Mouse (Mus musculus) CH12.LX (cell line): ENCODE results near the gene Drd1. TPM values are rescaled to one million over a fixed set of nuclear protein-coding genes. Genes with fewer than 3 reads are reported as not detected.

Experiments
- DNase-seq: peaks from one replicate; pipeline ENCODE4 v3.0.0-alpha.2; 2013; ENCODE audit errors: extremely low read depth
- H3K27ac ChIP-seq: 2 replicates; pipeline ENCODE4 v1.5.1; 2012; ENCODE audit warnings: low read depth, mild to moderate bottlenecking, control low read depth, moderate library complexity; ENCODE audit not compliant: insufficient read depth
- H3K27me3 ChIP-seq: replicated peaks from 2 replicates; pipeline ENCODE3; 2012; ENCODE audit warnings: inconsistent platforms
- H3K36me3 ChIP-seq, 2 experiments: replicated peaks in 1 of 2; 2 replicates each; pipeline versions ENCODE3 to v1.6.1; 2012; ENCODE audit warnings: inconsistent platforms in 1 of 2, low read length in 1 of 2, mild to moderate bottlenecking in 1 of 2, mixed read lengths in 1 of 2, moderate library complexity in 1 of 2; ENCODE audit not compliant: control insufficient read depth in 1 of 2, insufficient read depth in 1 of 2
- H3K4me1 ChIP-seq, 2 experiments: 2 replicates each; pipeline ENCODE4 v1.6.1; 2012; ENCODE audit warnings: inconsistent platforms in 1 of 2, moderate library complexity in 1 of 2; ENCODE audit not compliant: insufficient read depth in 2 of 2, control insufficient read depth in 1 of 2
- H3K4me2 ChIP-seq: 2 replicates; pipeline ENCODE4 v1.6.1; 2012; ENCODE audit warnings: low read depth, mild to moderate bottlenecking, control low read depth; ENCODE audit not compliant: poor library complexity, insufficient read depth, severe bottlenecking
- H3K4me3 ChIP-seq, 3 experiments: fragments of 150-350 bp in 1 of 3; sonication (generic) in 1 of 3; replicated peaks in 1 of 3; 2 replicates each; pipeline versions ENCODE3 to v1.5.1; 2011 to 2012; ENCODE audit warnings: low read depth in 2 of 3, low read length in 2 of 3, mild to moderate bottlenecking in 2 of 3, moderate library complexity in 2 of 3, control low read depth in 1 of 3, improper control_type of control experiment in 1 of 3, inconsistent platforms in 1 of 3, mixed read lengths in 1 of 3; ENCODE audit not compliant: poor library complexity in 1 of 3
- H3K79me2 ChIP-seq: replicated peaks from 2 replicates; pipeline ENCODE4 v1.6.1; 2012; ENCODE audit warnings: mild to moderate bottlenecking, moderate library complexity; ENCODE audit not compliant: control insufficient read depth, poor library complexity, insufficient read depth, severe bottlenecking; ENCODE audit errors: extremely low read depth
- H3K9ac ChIP-seq: 2 replicates; pipeline ENCODE4 v1.6.1; 2012; ENCODE audit warnings: low read depth, mild to moderate bottlenecking, control low read depth, moderate library complexity; ENCODE audit not compliant: insufficient read depth
- H3K9me3 ChIP-seq: replicated peaks from 2 replicates; pipeline ENCODE3; 2012; ENCODE audit warnings: low read length, inconsistent platforms, mixed read lengths
- BHLHE40 ChIP-seq: IDR thresholded peaks from 2 replicates; pipeline ENCODE4 v1.6.1; 2011; ENCODE audit warnings: mild to moderate bottlenecking, low read depth, low read length, improper control_type of control experiment
- CHD1 ChIP-seq: IDR thresholded peaks from 2 replicates; pipeline ENCODE4 v1.6.1; 2012; ENCODE audit warnings: low read depth, low read length, improper control_type of control experiment, inconsistent platforms
- CHD2 ChIP-seq: IDR thresholded peaks from 2 replicates; pipeline ENCODE4 v1.6.1; 2011; ENCODE audit warnings: low read length, improper control_type of control experiment
- CTCF ChIP-seq, 2 experiments: IDR thresholded peaks in 1 of 2; conservative IDR thresholded peaks in 1 of 2; 2 replicates each; pipeline ENCODE4 v1.5.1; 2011 to 2012; ENCODE audit warnings: low read depth in 2 of 2, low read length in 2 of 2, improper control_type of control experiment in 1 of 2, inconsistent platforms in 1 of 2, mild to moderate bottlenecking in 1 of 2, moderate library complexity in 1 of 2
- EP300 ChIP-seq: IDR thresholded peaks from 2 replicates; pipeline ENCODE4 v1.6.1; 2011; ENCODE audit warnings: low read length, improper control_type of control experiment
- GABPA ChIP-seq: IDR thresholded peaks from 2 replicates; pipeline ENCODE4 v1.6.1; 2012; ENCODE audit warnings: low read depth, low read length, improper control_type of control experiment, inconsistent platforms; ENCODE audit not compliant: insufficient replicate concordance
- HCFC1 ChIP-seq: IDR thresholded peaks from 2 replicates; pipeline ENCODE4 v1.6.1; 2012; ENCODE audit warnings: low read depth, mild to moderate bottlenecking, inconsistent platforms, low read length, improper control_type of control experiment
- IRF4 ChIP-seq: IDR thresholded peaks from 2 replicates; pipeline ENCODE4 v1.6.1; 2014; ENCODE audit warnings: low read depth, mild to moderate bottlenecking, inconsistent platforms, low read length, improper control_type of control experiment
- JUN ChIP-seq: IDR thresholded peaks from 2 replicates; pipeline ENCODE4 v1.6.1; 2011; ENCODE audit warnings: low read depth, mild to moderate bottlenecking, low read length, improper control_type of control experiment, moderate library complexity; ENCODE audit not compliant: insufficient read depth
- JUND ChIP-seq: conservative IDR thresholded peaks from 2 replicates; pipeline ENCODE4 v1.6.1; 2011; ENCODE audit warnings: low read depth, low read length, improper control_type of control experiment
- KAT2A ChIP-seq: IDR thresholded peaks from 2 replicates; pipeline ENCODE4 v1.6.1; 2012; ENCODE audit warnings: low read length, improper control_type of control experiment, inconsistent platforms; ENCODE audit not compliant: insufficient replicate concordance
- MAX ChIP-seq: IDR thresholded peaks from 2 replicates; pipeline ENCODE4 v1.6.1; 2011; ENCODE audit warnings: low read length, improper control_type of control experiment
- MAZ ChIP-seq: IDR thresholded peaks from 2 replicates; pipeline ENCODE4 v1.6.1; 2012; ENCODE audit warnings: low read depth, mild to moderate bottlenecking, inconsistent platforms, low read length, improper control_type of control experiment, moderate library complexity
- MEF2A ChIP-seq: IDR thresholded peaks from 2 replicates; pipeline ENCODE4 v1.6.1; 2014; ENCODE audit warnings: low read depth, mild to moderate bottlenecking, inconsistent platforms, low read length, improper control_type of control experiment, borderline replicate concordance
- MXI1 ChIP-seq: IDR thresholded peaks from 2 replicates; pipeline ENCODE4 v1.6.1; 2011; ENCODE audit warnings: mild to moderate bottlenecking, low read depth, low read length, improper control_type of control experiment
- MYC ChIP-seq: IDR thresholded peaks from 2 replicates; pipeline ENCODE4 v1.6.1; 2011; ENCODE audit warnings: low read depth, mild to moderate bottlenecking, improper control_type of control experiment, low read length
- NELFE ChIP-seq: IDR thresholded peaks from 2 replicates; pipeline ENCODE4 v1.6.1; 2011; ENCODE audit warnings: low read depth, low read length, improper control_type of control experiment
- NRF1 ChIP-seq: IDR thresholded peaks from 2 replicates; pipeline ENCODE4 v1.6.1; 2014; ENCODE audit warnings: low read depth, mild to moderate bottlenecking, inconsistent platforms, low read length, improper control_type of control experiment, moderate library complexity
- POLR2A ChIP-seq: IDR thresholded peaks from 2 replicates; pipeline ENCODE4 v1.6.1; 2011; ENCODE audit warnings: low read depth, mild to moderate bottlenecking, improper control_type of control experiment, low read length
- POLR2AphosphoS2 ChIP-seq: IDR thresholded peaks from 2 replicates; pipeline ENCODE4 v1.6.1; 2011; ENCODE audit warnings: low read depth, low read length, improper control_type of control experiment
- RAD21 ChIP-seq: IDR thresholded peaks from 2 replicates; pipeline ENCODE4 v1.6.1; 2011; ENCODE audit warnings: low read depth, mild to moderate bottlenecking, low read length, improper control_type of control experiment, moderate library complexity
- RCOR1 ChIP-seq: conservative IDR thresholded peaks from 2 replicates; pipeline ENCODE4 v1.6.1; 2012; ENCODE audit warnings: low read depth, mild to moderate bottlenecking, inconsistent platforms, low read length, improper control_type of control experiment
- SMC3 ChIP-seq: IDR thresholded peaks from 2 replicates; pipeline ENCODE4 v1.6.1; 2011; ENCODE audit warnings: low read depth, low read length, improper control_type of control experiment
- TCF12 ChIP-seq: IDR thresholded peaks from 2 replicates; pipeline ENCODE4 v1.6.1; 2014; ENCODE audit warnings: low read depth, mild to moderate bottlenecking, inconsistent platforms, low read length, improper control_type of control experiment
- UBTF ChIP-seq: IDR thresholded peaks from 2 replicates; pipeline ENCODE4 v1.6.1; 2012; ENCODE audit warnings: low read depth, mild to moderate bottlenecking, inconsistent platforms, low read length, improper control_type of control experiment, moderate library complexity
- USF1 ChIP-seq: IDR thresholded peaks from 2 replicates; pipeline ENCODE4 v1.6.1; 2014; ENCODE audit warnings: low read depth, mild to moderate bottlenecking, inconsistent platforms, low read length, improper control_type of control experiment
- ZKSCAN1 ChIP-seq: IDR thresholded peaks from 2 replicates; pipeline ENCODE4 v1.6.1; 2012; ENCODE audit warnings: low read depth, inconsistent platforms, low read length, improper control_type of control experiment, borderline replicate concordance
- ZMIZ1 ChIP-seq: IDR thresholded peaks from 2 replicates; pipeline ENCODE4 v1.6.1; 2012; ENCODE audit warnings: low read depth, mild to moderate bottlenecking, inconsistent platforms, low read length, improper control_type of control experiment
- dilution Hi-C: fragments of 300-500 bp; cut with MboI; formaldehyde crosslinking; loops from 2 replicates; pipeline ENCODE4 v1.14.3; 2020; ENCODE audit warnings: low sequenced_read_pairs; ENCODE audit not compliant: extremely low pct_unique_long_range_greater_than_20kb, extremely low pct_ligation_motif_present
- in situ Hi-C: fragments of 300-500 bp; cut with MboI; formaldehyde crosslinking; loops from 3 replicates; pipeline ENCODE4 v1.14.3; 2019; ENCODE audit warnings: low sequenced_read_pairs, low pct_ligation_motif_present, low pct_unique_long_range_greater_than_20kb, mixed read lengths
- polyA plus RNA-seq: library from polyadenylated mRNA; unstranded; fragments of >175 nt; gene quantifications from 2 replicates; pipeline ENCODE4 v1.2.1, GENCODE M21; 2012; ENCODE audit warnings: low read depth; ENCODE audit not compliant: insufficient read length
- total RNA-seq, 2 experiments: library from RNA; depleted of rRNA; stranded (reverse); fragments of 300-350 nt in 1 of 2; fragments of >200 nt in 1 of 2; gene quantifications; 2 replicates each; pipeline ENCODE4 v1.2.3; 2012 to 2014

The Drd1 gene
- total and polyA plus RNA-seq, 3 experiments, result not detected

- TF ChIP-seq MAX (no peak), MXI1 (no peak), NELFE (no peak), UBTF (no peak), GABPA (no peak), EP300 (no peak), USF1 (no peak), SMC3 (no peak), MYC (no peak), BHLHE40 (no peak), CHD2 (no peak), POLR2A (no peak), IRF4 (no peak), MEF2A (no peak), NRF1 (no peak), HCFC1 (no peak), ZMIZ1 (no peak), CTCF (conservative IDR thresholded peaks at IDR 0.05 in 1 of 2, IDR thresholded peaks at IDR 0.05 in 1 of 2; ENCODE audit: low read depth in 2 of 2, low read length in 2 of 2) (no peak), CHD1 (no peak)
- peaks cover 17 to 66% of the 10 kb centered on the region in 2 experiments for H3K4me1 ChIP-seq
- peaks cover 91% of the 10 kb centered on the region for H3K79me2 ChIP-seq
- in situ Hi-C loops, result no loop called here
- peaks cover under 1% of the 10 kb centered on the region for H3K27me3 ChIP-seq
- no peak overlapping the region for H3K4me2 ChIP-seq
- H3K4me3 ChIP-seq, result no peak overlapping the region
- no peaks in the 10 kb centered on the region for H3K9me3 ChIP-seq
- peaks cover 14 to 60% of the 10 kb centered on the region in 2 experiments for H3K36me3 ChIP-seq
- H3K9ac ChIP-seq, result no peak overlapping the region
- H3K27ac ChIP-seq, result no peak overlapping the region
- dilution Hi-C loops, result no loop called here
- DNase-seq, result no peak
Observed at GRCm38 (mm10) chr13:54076051-54076450, 20.5 kb upstream of the Drd1 start.

GRCm38 (mm10) chr13:54075416-54075815 lies 19.9 kb upstream of the Drd1 start:
- dilution Hi-C loops, result no loop called here
- peak; percentile 72 for DNase-seq
- H3K9me3 ChIP-seq, result no peaks in the 10 kb centered on the region
- in situ Hi-C loops, result no loop called here
- TF ChIP-seq JUN (no peak), POLR2AphosphoS2 (no peak), CHD1 (no peak), MAZ (no peak), NELFE (no peak), USF1 (no peak), MYC (no peak), RAD21 (no peak), KAT2A (no peak), JUND (no peak), IRF4 (no peak), CTCF (conservative IDR thresholded peaks at IDR 0.05 in 1 of 2, IDR thresholded peaks at IDR 0.05 in 1 of 2; ENCODE audit: low read depth in 2 of 2, low read length in 2 of 2) (no peak), MXI1 (no peak), ZMIZ1 (no peak), NRF1 (no peak), SMC3 (no peak), TCF12 (no peak), ZKSCAN1 (no peak), RCOR1 (no peak), POLR2A (no peak)
- peaks cover 14 to 56% of the 10 kb centered on the region in 2 experiments for H3K36me3 ChIP-seq
- H3K4me2 ChIP-seq, result no peak overlapping the region
- H3K4me3 ChIP-seq, result no peak overlapping the region
- H3K4me1 ChIP-seq, result peaks cover 17 to 61% of the 10 kb centered on the region in 2 experiments
- H3K27me3 ChIP-seq, result peaks cover 7% of the 10 kb centered on the region
- no peak overlapping the region for H3K27ac ChIP-seq
- H3K79me2 ChIP-seq, result peaks cover 85% of the 10 kb centered on the region
- no peak overlapping the region for H3K9ac ChIP-seq
